Mouse (Mus musculus) lung, adult 2 months (tissue): ENCODE results near the gene 2810004N23Rik.
A peak's percentile ranks its signal among the peaks of the same experiment; 100 is the strongest.

ENCODE experiments used
- CTCF ChIP-seq: fragments of 200-500 bp; IDR thresholded peaks from 2 replicates; pipeline ENCODE4 v1.5.1; 2011; ENCODE audit warnings: mild to moderate bottlenecking, low read length, control low read depth; ENCODE audit not compliant: insufficient read depth
- POLR2A ChIP-seq: fragments of 200-500 bp; IDR thresholded peaks from 2 replicates; pipeline ENCODE4 v1.6.1; 2011; ENCODE audit warnings: low read depth, mild to moderate bottlenecking, control low read depth, low read length, borderline replicate concordance; ENCODE audit errors: extremely low read depth

GRCm38 (mm10) chr8:124862321-124863162, at the start of gene 2810004N23Rik, which contains the start of gene Gnpat:
- TF ChIP-seq CTCF (no peak), POLR2A (peak; percentile 81)
